Mouse (Mus musculus): ENCODE measurements around the gene Htr1f.

GRCm38 (mm10) chr16:65017566-65017965 lies 88.1 kb downstream of the Htr1f start:
- TF ChIP-seq GATA1 (IDR thresholded peaks at IDR 0.05; ENCODE audit: borderline replicate concordance, low read length) = no peak
- no peak for TF ChIP-seq FLI1 (IDR thresholded peaks at IDR 0.05; ENCODE audit: low read length)

All from megakaryocyte, embryonic 14.5 days (primary cell).